Mouse (Mus musculus) forebrain, embryonic 15.5 days (tissue): Measurements from ENCODE around the gene Gm37240. TPM values are rescaled to one million over a fixed set of nuclear protein-coding genes. Genes with fewer than 3 reads are reported as not detected.

Source experiments
- ATAC-seq: fragments of 200-750 bp; cut with Nextera tagmentation; replicated peaks from 2 replicates; pipeline ENCODE4 v1.8.0; 2017; ENCODE audit warnings: mild to moderate bottlenecking, moderate TSS enrichment, moderate library complexity
- H3K27ac ChIP-seq: fragments of 300-500 bp; sonication (generic); replicated peaks from 2 replicates; pipeline ENCODE4 v1.5.1; 2015; ENCODE audit warnings: mild to moderate bottlenecking, inconsistent platforms
- H3K27me3 ChIP-seq: fragments of 300-500 bp; sonication (generic); 2 replicates; pipeline ENCODE4 v1.6.1; 2015; ENCODE audit warnings: inconsistent platforms
- H3K36me3 ChIP-seq: fragments of 300-500 bp; sonication (generic); 2 replicates; pipeline ENCODE4 v1.6.1; 2015; ENCODE audit warnings: mild to moderate bottlenecking, inconsistent platforms
- H3K4me1 ChIP-seq: fragments of 300-500 bp; sonication (generic); 2 replicates; pipeline ENCODE4 v1.6.1; 2015; ENCODE audit warnings: inconsistent platforms
- H3K4me2 ChIP-seq: fragments of 300-500 bp; sonication (generic); replicated peaks from 2 replicates; pipeline ENCODE4 v1.6.1; 2015; ENCODE audit warnings: mild to moderate bottlenecking, inconsistent platforms
- H3K4me3 ChIP-seq: fragments of 300-500 bp; sonication (generic); 2 replicates; pipeline ENCODE4 v1.5.1; 2015; ENCODE audit warnings: mild to moderate bottlenecking, inconsistent platforms
- H3K9ac ChIP-seq: fragments of 300-500 bp; sonication (generic); replicated peaks from 2 replicates; pipeline ENCODE4 v1.6.1; 2015; ENCODE audit warnings: mild to moderate bottlenecking, inconsistent platforms
- H3K9me3 ChIP-seq: fragments of 300-500 bp; sonication (generic); 2 replicates; pipeline ENCODE4 v1.6.1; 2016; ENCODE audit warnings: inconsistent platforms
- WGBS: fragments of 180-500 bp; shearing (Covaris S2); methylation state at CpG from one replicate; pipeline ENCODE4 v1.1.7; 2015; ENCODE audit warnings: mixed read lengths; 5-methylcytosine and 5-hydroxymethylcytosine counted together
- polyA plus RNA-seq: library from polyadenylated mRNA; unstranded; fragments of >200 nt; fragmentation: Nextera tagmentation; extraction: Ambion mirVana; gene quantifications from 2 replicates; pipeline ENCODE4 v1.2.1, GENCODE M21; 2015

The Gm37240 gene
- polyA plus RNA-seq, 1 experiment from 2014 or later, result 2.2 TPM

GRCm38 (mm10) chr3:84639767-84640500, 1247.4 kb downstream of the Gm37240 start:
- 47% methylated on average over 11 of the region's 11 CpGs for WGBS
- Histone ChIP-seq H3K9me3 (no peaks in the 10 kb centered on the region), H3K4me2 (no peak overlapping the region), H3K27me3 (no peaks in the 10 kb centered on the region), H3K4me3 (no peak overlapping the region), H3K27ac (no peak overlapping the region), H3K4me1 (no peaks in the 10 kb centered on the region), H3K36me3 (no peaks in the 10 kb centered on the region), H3K9ac (no peak overlapping the region)
- no peak for ATAC-seq

DNA sequence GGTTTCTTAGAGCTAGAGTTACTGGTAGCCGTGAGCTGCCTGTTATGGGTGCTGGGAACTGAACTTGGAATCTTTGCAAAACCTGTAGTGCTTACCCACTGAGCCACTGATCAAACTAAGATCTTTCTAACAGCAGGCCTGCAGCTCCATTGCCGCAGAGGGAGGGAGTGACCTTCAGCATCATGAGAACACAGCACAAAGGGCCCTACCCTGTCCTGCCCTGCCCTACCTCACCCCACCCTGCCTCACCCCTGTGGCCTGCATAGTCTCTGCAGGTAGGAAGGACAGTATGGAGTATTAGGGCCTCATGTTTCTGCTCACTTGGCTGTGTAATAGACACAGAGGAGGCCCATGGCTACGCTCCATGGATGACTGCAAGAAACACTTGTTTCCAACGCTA, 1248.5 kb downstream of the Gm37240 start:
- Histone ChIP-seq H3K36me3 (no peaks in the 10 kb centered on the region), H3K4me1 (no peaks in the 10 kb centered on the region), H3K9me3 (no peaks in the 10 kb centered on the region), H3K9ac (no peak overlapping the region), H3K4me2 (no peak overlapping the region), H3K4me3 (no peak overlapping the region), H3K27me3 (no peaks in the 10 kb centered on the region), H3K27ac (no peak overlapping the region)
- 79% methylated on average over 4 of the region's 4 CpGs for WGBS
- no peak for ATAC-seq

- H3K9me3 ChIP-seq, result no peaks in the 10 kb centered on the region
- H3K4me1 ChIP-seq, result no peaks in the 10 kb centered on the region
- WGBS, result 73% methylated on average over 12 of the region's 12 CpGs
- H3K27me3 ChIP-seq, result no peaks in the 10 kb centered on the region
- no peaks in the 10 kb centered on the region for H3K36me3 ChIP-seq
- no peak for ATAC-seq
- H3K4me3 ChIP-seq, result no peak overlapping the region
- no peak overlapping the region for H3K27ac ChIP-seq
- no peak overlapping the region for H3K4me2 ChIP-seq
- no peak overlapping the region for H3K9ac ChIP-seq
Observed at GRCm38 (mm10) chr3:84637890-84638578, 1249.3 kb downstream of the Gm37240 start.

GRCm38 (mm10) chr3:84637095-84637494, 1250.2 kb downstream of the Gm37240 start:
- Histone ChIP-seq H3K4me1 (no peaks in the 10 kb centered on the region), H3K27ac (no peak overlapping the region), H3K9ac (no peak overlapping the region), H3K4me3 (no peak overlapping the region), H3K9me3 (no peaks in the 10 kb centered on the region), H3K27me3 (no peaks in the 10 kb centered on the region), H3K36me3 (no peaks in the 10 kb centered on the region), H3K4me2 (no peak overlapping the region)
- no peak for ATAC-seq
- 80% methylated on average over 6 of the region's 6 CpGs for WGBS

DNA sequence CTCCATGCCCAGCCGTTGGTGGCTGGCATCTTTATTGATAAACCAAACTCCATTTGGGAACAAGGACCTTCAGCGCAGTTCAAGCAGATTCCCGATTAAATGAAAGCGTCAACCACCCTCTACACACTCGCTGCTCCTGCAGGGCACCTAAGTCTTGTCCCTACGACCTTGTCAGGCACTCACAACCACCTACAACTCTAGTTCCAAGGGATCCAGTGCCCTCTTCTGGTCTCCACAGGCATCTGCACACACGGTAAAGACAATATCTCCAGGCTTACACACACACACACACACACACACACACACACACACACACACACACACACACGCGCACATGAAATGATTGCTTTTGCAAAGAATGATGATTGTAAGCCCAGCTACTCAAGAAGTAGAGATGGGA, 1255.7 kb downstream of the Gm37240 start:
- Histone ChIP-seq H3K4me1 (no peaks in the 10 kb centered on the region), H3K27ac (no peak overlapping the region), H3K36me3 (no peaks in the 10 kb centered on the region), H3K4me3 (no peak overlapping the region), H3K9me3 (no peaks in the 10 kb centered on the region), H3K9ac (no peak overlapping the region), H3K27me3 (no peaks in the 10 kb centered on the region), H3K4me2 (no peak overlapping the region)
- ATAC-seq, result no peak
- 96% methylated on average over 9 of the region's 9 CpGs for WGBS

DNA sequence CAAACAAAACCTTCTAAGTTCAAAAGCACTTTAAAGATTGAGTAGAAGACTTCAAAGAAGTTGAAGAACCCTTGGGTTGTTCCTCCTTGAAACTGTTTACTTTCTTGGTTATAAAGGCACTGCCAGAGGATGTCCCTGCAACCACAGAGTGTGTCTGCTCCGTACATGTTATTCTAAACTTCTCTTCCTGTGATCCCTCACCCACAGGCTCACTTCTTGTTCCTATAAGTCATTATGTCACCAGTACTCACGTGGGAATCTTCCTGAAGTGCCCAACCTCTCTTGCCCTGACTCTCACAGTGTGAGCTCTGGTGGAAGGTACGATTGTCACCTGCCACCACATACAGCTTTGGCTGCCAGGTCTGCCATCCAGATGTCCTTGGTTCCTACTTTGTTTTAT, 1265.3 kb downstream of the Gm37240 start:
- H3K4me2 ChIP-seq, result no peak overlapping the region
- no peak overlapping the region for H3K27ac ChIP-seq
- no peaks in the 10 kb centered on the region for H3K27me3 ChIP-seq
- no peak overlapping the region for H3K9ac ChIP-seq
- H3K4me1 ChIP-seq, result peaks cover 3% of the 10 kb centered on the region
- H3K9me3 ChIP-seq, result no peaks in the 10 kb centered on the region
- 79% methylated on average over 3 of the region's 3 CpGs for WGBS
- no peak for ATAC-seq
- no peak overlapping the region for H3K4me3 ChIP-seq
- no peaks in the 10 kb centered on the region for H3K36me3 ChIP-seq

DNA sequence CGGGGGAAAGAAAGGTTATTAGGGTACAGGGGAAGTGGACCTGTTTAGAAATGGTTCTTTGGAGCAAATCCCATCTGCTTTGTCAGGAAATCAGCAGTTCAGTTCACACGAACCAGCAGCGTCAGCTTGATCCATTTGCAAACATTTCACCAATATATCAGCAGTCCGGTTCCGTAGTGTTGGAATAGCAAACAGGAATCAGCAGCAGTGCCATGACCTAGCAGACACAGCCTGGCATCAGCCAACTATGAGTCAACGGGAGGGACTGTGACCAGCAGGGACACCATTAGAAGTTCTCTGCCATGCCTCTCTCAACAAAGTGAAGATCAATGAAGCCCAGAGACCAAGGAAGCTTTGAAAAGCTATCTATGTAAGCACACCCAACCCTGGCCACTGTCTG, 1267.6 kb downstream of the Gm37240 start:
- Histone ChIP-seq H3K36me3 (no peaks in the 10 kb centered on the region), H3K4me1 (no peaks in the 10 kb centered on the region), H3K27ac (no peak overlapping the region), H3K9me3 (no peaks in the 10 kb centered on the region), H3K27me3 (no peaks in the 10 kb centered on the region), H3K4me2 (no peak overlapping the region), H3K9ac (no peak overlapping the region), H3K4me3 (no peak overlapping the region)
- 92% methylated on average over 6 of the region's 6 CpGs for WGBS
- ATAC-seq, result no peak

GRCm38 (mm10) chr3:84619056-84619455, 1268.3 kb downstream of the Gm37240 start:
- H3K27me3 ChIP-seq, result no peaks in the 10 kb centered on the region
- H3K9me3 ChIP-seq, result no peaks in the 10 kb centered on the region
- H3K27ac ChIP-seq, result no peak overlapping the region
- no peak for ATAC-seq
- H3K9ac ChIP-seq, result no peak overlapping the region
- H3K4me3 ChIP-seq, result no peak overlapping the region
- no peaks in the 10 kb centered on the region for H3K36me3 ChIP-seq
- no peaks in the 10 kb centered on the region for H3K4me1 ChIP-seq
- 97% methylated on average over 7 of the region's 7 CpGs for WGBS
- no peak overlapping the region for H3K4me2 ChIP-seq

GRCm38 (mm10) chr3:84618627-84619026, 1268.7 kb downstream of the Gm37240 start:
- 85% methylated on average over 2 of the region's 2 CpGs for WGBS
- Histone ChIP-seq H3K4me2 (no peak overlapping the region), H3K4me3 (no peak overlapping the region), H3K9me3 (no peaks in the 10 kb centered on the region), H3K4me1 (no peaks in the 10 kb centered on the region), H3K27ac (no peak overlapping the region), H3K9ac (no peak overlapping the region), H3K27me3 (no peaks in the 10 kb centered on the region), H3K36me3 (no peaks in the 10 kb centered on the region)
- no peak for ATAC-seq

DNA sequence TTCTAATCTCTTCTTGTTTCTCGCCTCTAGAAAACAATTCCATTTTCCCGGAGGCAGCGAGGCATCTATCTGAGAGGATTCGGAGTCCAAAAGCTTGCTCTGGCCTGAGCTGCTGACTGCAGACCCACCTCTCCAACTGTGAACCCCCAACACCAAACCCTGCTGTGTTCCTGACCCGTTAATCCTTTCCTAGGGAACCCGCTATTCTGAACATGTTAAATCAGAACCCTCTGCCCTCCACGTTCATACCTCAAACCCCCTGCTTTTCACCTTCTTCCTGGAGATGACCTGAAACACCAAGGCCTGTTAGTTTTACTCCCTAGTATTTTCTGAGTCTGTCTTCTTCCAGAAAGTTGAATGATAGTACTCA, 1271.5 kb downstream of the Gm37240 start:
- Histone ChIP-seq H3K27me3 (no peaks in the 10 kb centered on the region), H3K9me3 (no peaks in the 10 kb centered on the region), H3K4me2 (no peak overlapping the region), H3K9ac (no peak overlapping the region), H3K4me1 (no peaks in the 10 kb centered on the region), H3K4me3 (no peak overlapping the region), H3K36me3 (no peaks in the 10 kb centered on the region), H3K27ac (no peak overlapping the region)
- 30% methylated on average over 7 of the region's 7 CpGs for WGBS
- no peak for ATAC-seq

GRCm38 (mm10) chr3:84615050-84615855, 1272.1 kb downstream of the Gm37240 start:
- no peak overlapping the region for H3K4me3 ChIP-seq
- H3K4me2 ChIP-seq, result no peak overlapping the region
- 28% methylated on average over 5 of the region's 5 CpGs for WGBS
- H3K4me1 ChIP-seq, result no peaks in the 10 kb centered on the region
- no peak overlapping the region for H3K27ac ChIP-seq
- H3K27me3 ChIP-seq, result no peaks in the 10 kb centered on the region
- no peak for ATAC-seq
- no peaks in the 10 kb centered on the region for H3K36me3 ChIP-seq
- H3K9me3 ChIP-seq, result no peaks in the 10 kb centered on the region
- no peak overlapping the region for H3K9ac ChIP-seq

GRCm38 (mm10) chr3:84610183-84610710, 1277.1 kb downstream of the Gm37240 start:
- no peaks in the 10 kb centered on the region for H3K27me3 ChIP-seq
- WGBS, result 79% methylated on average over 9 of the region's 9 CpGs
- H3K4me2 ChIP-seq, result no peak overlapping the region
- H3K9me3 ChIP-seq, result no peaks in the 10 kb centered on the region
- H3K4me1 ChIP-seq, result no peaks in the 10 kb centered on the region
- no peak for ATAC-seq
- H3K9ac ChIP-seq, result no peak overlapping the region
- H3K27ac ChIP-seq, result no peak overlapping the region
- H3K4me3 ChIP-seq, result no peak overlapping the region
- no peaks in the 10 kb centered on the region for H3K36me3 ChIP-seq
